Mouse (Mus musculus) kidney, postnatal 14 days (tissue): ENCODE measurements around the gene Dctd.

Source experiments
- DNase-seq: peaks from one replicate; pipeline ENCODE4 v3.0.0; 2022; ENCODE audit warnings: mixed read lengths

Gene Dctd

GRCm38 (mm10) chr8:48098792-48099191, at the start of gene Dctd:
Gene Dctd (plus strand): TSS chr8:48099092.
- DNase-seq = no peak

GRCm38 (mm10) chr8:48053611-48054010, 45.3 kb upstream of the Dctd start:
- DNase-seq = peak; percentile 10

- DNase-seq = no peak
Observed at GRCm38 (mm10) chr8:48063526-48064072, 35.3 kb upstream of the Dctd start.

- DNase-seq = no peak
Observed at GRCm38 (mm10) chr8:48074149-48074548, 24.7 kb upstream of the Dctd start.

- DNase-seq = no peak
Observed at GRCm38 (mm10) chr8:48082343-48082742, 16.5 kb upstream of the Dctd start.

- DNase-seq = no peak
Observed at GRCm38 (mm10) chr8:48090661-48091060, 8.2 kb upstream of the Dctd start.

- DNase-seq = no peak
Observed at GRCm38 (mm10) chr8:48095378-48095777, 3.5 kb upstream of the Dctd start.

GRCm38 (mm10) chr8:48097131-48097794, 1.6 kb upstream of the Dctd start:
- peak; percentile 85 for DNase-seq

- no peak for DNase-seq
Observed at GRCm38 (mm10) chr8:48098081-48098639, 732 bp upstream of the Dctd start.

- DNase-seq = peak; percentile 15
Observed at GRCm38 (mm10) chr8:48100100-48100787, 1.4 kb downstream of the Dctd start.

GRCm38 (mm10) chr8:48109373-48109855, 10.5 kb downstream of the Dctd start:
- DNase-seq = no peak

- DNase-seq = peak; percentile 73
Observed at GRCm38 (mm10) chr8:48109856-48110780, 11.2 kb downstream of the Dctd start.

GRCm38 (mm10) chr8:48114591-48114990, 15.7 kb downstream of the Dctd start:
- peak; percentile 38 for DNase-seq

- no peak for DNase-seq
Observed at GRCm38 (mm10) chr8:48122991-48123390, 24.1 kb downstream of the Dctd start.

GRCm38 (mm10) chr8:48124857-48125256, 26.0 kb downstream of the Dctd start:
- DNase-seq = no peak

GRCm38 (mm10) chr8:48126954-48127353, 28.1 kb downstream of the Dctd start:
- DNase-seq = peak; percentile 11

GRCm38 (mm10) chr8:48130266-48130665, 31.4 kb downstream of the Dctd start:
- no peak for DNase-seq

- DNase-seq = no peak
Observed at GRCm38 (mm10) chr8:48133321-48133720, 34.4 kb downstream of the Dctd start.

GRCm38 (mm10) chr8:48136804-48137650, 38.1 kb downstream of the Dctd start:
- no peak for DNase-seq

GRCm38 (mm10) chr8:48137651-48137937, 38.7 kb downstream of the Dctd start:
- DNase-seq = no peak

GRCm38 (mm10) chr8:48141023-48141422, 42.1 kb downstream of the Dctd start:
- no peak for DNase-seq

GRCm38 (mm10) chr8:48145766-48146165, 46.9 kb downstream of the Dctd start:
- no peak for DNase-seq
